Mouse (Mus musculus) heart, embryonic 14.5 days (tissue): ENCODE data around the gene Plin4. TPM values are rescaled to one million over a fixed set of nuclear protein-coding genes. Genes with fewer than 3 reads are reported as not detected.
"Not testable (repeated sequence)": the region's sequence is repeated elsewhere in the genome, so short reads cannot be mapped to it uniquely, and the experiment has no call there.

ENCODE experiments used
- ATAC-seq: fragments of 200-750 bp; cut with Nextera tagmentation; 2 replicates; pipeline ENCODE4 v1.8.0; 2017; ENCODE audit warnings: low read depth, moderate TSS enrichment; ENCODE audit not compliant: insufficient number of reproducible peaks, insufficient read depth, low FRiP score
- H3K27ac ChIP-seq, 2 experiments: fragments of 200-500 bp in 1 of 2; fragments of 300-500 bp in 1 of 2; sonication (generic) in 1 of 2; replicated peaks in 1 of 2; 2 replicates each; pipeline ENCODE4 v1.5.1; 2012 to 2014; ENCODE audit warnings: low read depth in 2 of 2, low read length in 2 of 2, control low read depth in 1 of 2, mild to moderate bottlenecking in 1 of 2, mixed read lengths in 1 of 2; ENCODE audit not compliant: control insufficient read depth in 1 of 2, insufficient read depth in 1 of 2
- H3K27me3 ChIP-seq: fragments of 300-500 bp; sonication (generic); 2 replicates; pipeline ENCODE4 v1.6.1; 2014; ENCODE audit warnings: mild to moderate bottlenecking, low read length, control low read depth; ENCODE audit not compliant: control insufficient read depth, insufficient read depth
- H3K36me3 ChIP-seq: fragments of 300-500 bp; sonication (generic); 2 replicates; pipeline ENCODE4 v1.6.1; 2014; ENCODE audit warnings: mild to moderate bottlenecking, control low read depth, low read length, mixed read lengths; ENCODE audit not compliant: control insufficient read depth, insufficient read depth
- H3K4me1 ChIP-seq, 2 experiments: fragments of 200-500 bp in 1 of 2; fragments of 300-500 bp in 1 of 2; sonication (generic) in 1 of 2; 2 replicates each; pipeline ENCODE4 v1.6.1; 2012 to 2014; ENCODE audit warnings: low read length in 2 of 2, control low read depth in 1 of 2, mixed read lengths in 1 of 2; ENCODE audit not compliant: control insufficient read depth in 2 of 2, insufficient read depth in 2 of 2
- H3K4me2 ChIP-seq: fragments of 300-500 bp; sonication (generic); 2 replicates; pipeline ENCODE4 v1.6.1; 2014; ENCODE audit warnings: mild to moderate bottlenecking, low read length
- H3K4me3 ChIP-seq, 2 experiments: fragments of 200-500 bp in 1 of 2; fragments of 300-500 bp in 1 of 2; sonication (generic) in 1 of 2; 2 replicates each; pipeline ENCODE4 v1.5.1; 2012 to 2014; ENCODE audit warnings: low read length in 2 of 2, mild to moderate bottlenecking in 2 of 2, control low read depth in 1 of 2, low read depth in 1 of 2, moderate library complexity in 1 of 2; ENCODE audit not compliant: control insufficient read depth in 1 of 2, insufficient read depth in 1 of 2
- H3K9ac ChIP-seq: fragments of 300-500 bp; sonication (generic); 2 replicates; pipeline ENCODE4 v1.6.1; 2014; ENCODE audit warnings: mild to moderate bottlenecking, low read length
- H3K9me3 ChIP-seq: fragments of 300-500 bp; sonication (generic); 2 replicates; pipeline ENCODE4 v1.6.1; 2016; ENCODE audit warnings: low read length, control low read depth; ENCODE audit not compliant: control insufficient read depth
- WGBS: fragments of 180-500 bp; shearing (Covaris S2); extraction: QIAGEN DNeasy Blood & Tissue Kit; methylation state at CpG from one replicate; pipeline ENCODE4 v1.1.7; 2014; 5-methylcytosine and 5-hydroxymethylcytosine counted together
- polyA plus RNA-seq: library from polyadenylated mRNA; unstranded; fragments of >200 nt; fragmentation: Nextera tagmentation; extraction: Ambion mirVana; gene quantifications from 2 replicates; pipeline ENCODE4 v1.2.1, GENCODE M21; 2014

The Plin4 gene
- polyA plus RNA-seq, 1 experiment from 2014 or later = 0.19 TPM

DNA sequence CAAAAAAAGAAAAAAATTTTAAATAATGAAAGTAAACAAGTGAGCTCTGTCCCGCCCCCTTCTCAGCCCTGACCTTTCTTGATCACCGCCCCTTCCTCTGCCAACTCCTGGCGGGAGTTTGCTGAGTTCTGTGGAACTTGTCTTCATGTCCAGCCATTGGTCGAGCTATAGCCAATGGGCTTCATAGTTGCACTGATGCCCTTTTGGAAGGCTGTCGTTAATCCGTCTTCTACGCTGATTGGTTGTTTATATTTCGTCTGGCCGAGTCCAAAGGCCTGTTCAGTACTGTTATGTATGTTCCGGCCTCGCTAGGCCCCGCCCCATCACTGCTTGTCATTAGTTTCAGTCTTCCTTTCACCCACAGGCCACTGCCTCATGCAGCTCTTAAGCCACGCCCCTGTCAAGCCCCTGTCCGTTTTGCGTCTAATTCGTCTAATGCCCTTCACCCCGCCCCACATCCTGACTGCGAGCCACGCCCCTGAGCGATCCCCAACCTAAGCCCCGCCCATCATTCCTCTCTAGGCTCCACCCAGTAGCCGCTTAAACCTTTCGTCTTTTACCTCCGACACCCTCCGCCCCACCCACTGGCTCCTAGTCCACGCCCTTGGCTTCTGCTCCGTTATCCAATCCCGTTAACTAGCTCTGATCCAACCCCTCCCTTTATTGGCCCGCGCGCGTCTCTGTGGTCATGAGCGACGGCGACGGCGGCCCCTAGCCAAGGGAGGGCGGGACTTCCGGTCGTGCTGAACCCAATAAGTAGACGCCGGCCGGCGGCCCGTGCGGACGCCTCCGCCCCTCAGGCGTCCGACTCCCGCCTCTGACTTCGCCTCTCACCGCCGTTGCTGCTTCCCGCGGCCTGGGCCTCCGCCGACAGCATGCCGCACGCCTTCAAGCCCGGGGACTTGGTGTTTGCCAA is 30.5 kb downstream of the Plin4 start, which contains the start of gene Hdgfl2:
Gene Hdgfl2, plus strand, starts transcription at position 755 of the 916 bp plus-strand sequence.
- Histone ChIP-seq H3K4me3 (peak within 1 kb of the TSS; percentile 87 to 97), H3K36me3 (peaks cover 21% of the 10 kb centered on the region), H3K9ac (peak within 1 kb of the TSS; percentile 88), H3K4me2 (peak within 1 kb of the TSS; percentile 96), H3K9me3 (no peaks in the 10 kb centered on the region), H3K27ac (peak within 1 kb of the TSS; percentile 61 to 71), H3K27me3 (no peaks in the 10 kb centered on the region), H3K4me1 (peaks cover 20 to 27% of the 10 kb centered on the region in 2 experiments)
- under 1% methylated on average over 61 of the region's 61 CpGs for WGBS
- peak; percentile 93 for ATAC-seq

DNA sequence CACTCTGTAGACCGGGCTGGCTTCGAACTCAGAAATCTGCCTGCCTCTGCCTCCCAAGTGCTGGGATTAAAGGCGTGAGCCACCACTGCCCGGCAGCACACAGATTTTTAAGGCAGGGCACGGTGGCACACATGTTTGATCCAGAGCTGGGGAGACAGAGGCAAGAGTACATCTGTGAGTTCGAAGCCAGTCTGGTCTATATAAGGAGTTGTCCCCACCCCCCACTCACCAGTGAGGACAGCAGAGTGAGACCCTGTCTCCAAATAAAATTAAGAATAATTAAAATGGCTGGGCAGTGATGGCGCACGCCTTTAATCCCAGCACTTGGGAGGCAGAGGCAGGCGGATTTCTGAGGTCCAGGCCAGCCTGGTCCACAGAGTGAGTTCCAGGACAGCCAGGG is 31.2 kb downstream of the Plin4 start:
- H3K27me3 ChIP-seq, H3K9me3 ChIP-seq, ATAC-seq, H3K9ac ChIP-seq: not testable (repeated sequence)
- H3K4me2 ChIP-seq = peak overlapping the region; percentile 63
- peak overlapping the region; percentile 55 to 66 for H3K27ac ChIP-seq
- 63% methylated on average over 9 of the region's 9 CpGs for WGBS
- peaks cover 23 to 31% of the 10 kb centered on the region in 2 experiments for H3K4me1 ChIP-seq
- peak overlapping the region; percentile 14 to 15; a peak in 2 of 4 replicates for H3K4me3 ChIP-seq
- peaks cover 16% of the 10 kb centered on the region for H3K36me3 ChIP-seq

DNA sequence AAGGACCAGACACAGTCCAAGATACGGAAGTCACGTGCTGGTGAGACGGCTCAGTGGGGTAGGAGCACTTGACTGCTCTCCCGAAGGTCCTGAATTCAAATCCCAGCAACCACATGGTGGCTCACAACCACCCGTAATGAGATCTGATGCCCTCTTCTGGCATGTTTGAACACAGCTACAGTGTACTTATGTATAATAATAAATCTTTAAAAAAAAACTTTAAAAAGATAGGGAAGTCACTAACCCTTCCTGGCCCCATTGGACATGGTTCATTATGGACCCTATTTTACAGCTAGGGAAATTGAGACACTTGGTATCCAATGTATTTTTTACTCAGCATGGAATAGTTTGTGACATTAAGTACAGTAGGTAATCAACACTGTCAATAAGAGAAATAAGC is 32.1 kb downstream of the Plin4 start:
- Histone ChIP-seq H3K9me3 (no peaks in the 10 kb centered on the region), H3K9ac (no peak overlapping the region), H3K4me3 (no peak overlapping the region), H3K27ac (no peak overlapping the region), H3K4me2 (no peak overlapping the region), H3K27me3 (no peaks in the 10 kb centered on the region), H3K36me3 (peaks cover 17% of the 10 kb centered on the region), H3K4me1 (peaks cover 23 to 31% of the 10 kb centered on the region in 2 experiments)
- WGBS = 81% methylated on average over 5 of the region's 5 CpGs
- ATAC-seq = no peak

DNA sequence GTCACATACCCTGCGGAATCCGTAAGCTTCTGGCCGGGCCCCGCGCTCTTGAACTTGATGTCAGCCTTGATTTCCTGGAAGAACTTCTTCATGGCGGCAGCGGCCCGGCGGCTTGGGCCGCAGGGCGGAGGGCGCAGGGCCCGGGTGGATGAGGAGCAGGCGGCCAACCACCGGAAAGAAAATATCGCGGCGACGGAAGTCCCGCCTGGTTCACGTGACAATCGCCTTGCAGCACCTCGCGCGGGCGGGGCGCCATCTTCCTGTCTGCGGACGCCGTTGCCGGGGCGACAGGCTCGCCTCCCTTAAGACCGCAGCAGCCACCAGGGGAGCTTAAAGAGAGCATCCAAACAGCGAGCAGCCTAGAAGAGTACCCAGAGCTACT is 34.8 kb downstream of the Plin4 start, which contains the start of gene Ubxn6:
Gene Ubxn6, minus strand, starts transcription at position 202 of the 382 bp plus-strand sequence.
- H3K9me3 ChIP-seq = no peaks in the 10 kb centered on the region

DNA sequence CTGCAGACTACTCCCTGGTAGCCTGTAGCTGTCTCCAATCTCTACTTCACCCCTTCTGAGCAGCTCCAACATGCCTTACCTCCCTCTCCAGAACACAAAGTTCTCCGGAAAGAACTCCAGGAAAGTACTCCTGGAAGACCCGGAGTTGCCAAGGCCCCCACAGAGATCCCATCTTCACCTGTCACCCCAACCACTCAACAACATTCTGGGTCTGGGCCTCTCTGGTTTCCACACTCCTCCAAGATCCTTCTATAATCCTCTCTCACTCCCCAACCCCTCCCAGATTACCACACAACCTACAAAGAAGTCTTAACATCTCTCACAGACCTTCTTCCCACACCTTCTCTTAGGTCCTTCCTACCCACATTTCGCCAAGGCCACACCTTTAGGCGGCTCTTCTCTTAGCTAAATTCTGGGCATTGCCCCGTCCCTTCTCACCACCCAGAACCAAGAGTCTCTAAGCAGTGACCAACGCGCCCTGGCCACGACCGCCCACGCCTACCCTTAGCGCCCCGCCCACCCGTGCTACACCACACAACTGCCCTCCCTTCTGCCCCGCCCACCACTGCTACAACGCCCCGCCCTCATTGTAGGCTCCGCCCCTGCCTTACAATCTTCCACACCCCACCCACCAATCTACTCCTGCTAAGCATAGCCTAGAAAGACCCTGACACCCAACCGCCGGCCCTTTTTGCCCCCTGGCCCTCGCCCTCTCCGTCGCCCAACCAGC is 35.3 kb downstream of the Plin4 start:
- WGBS = 6% methylated on average over 22 of the region's 22 CpGs
- Histone ChIP-seq H3K27ac (peak overlapping the region; percentile 94 to 95), H3K27me3 (no peaks in the 10 kb centered on the region), H3K36me3 (peaks cover 39% of the 10 kb centered on the region), H3K4me2 (peak overlapping the region; percentile 73), H3K4me3 (peak overlapping the region; percentile 80 to 88), H3K4me1 (peaks cover 10 to 11% of the 10 kb centered on the region in 2 experiments), H3K9me3 (no peaks in the 10 kb centered on the region), H3K9ac (peak overlapping the region; percentile 81)
- ATAC-seq = peak; percentile 23; the same call in 1 of the 2 replicates

More for the DNA sequence above, 34.8 kb downstream of the Plin4 start, which contains the start of gene Ubxn6:
- Histone ChIP-seq H3K9ac (peak within 1 kb of the TSS; percentile 81), H3K4me2 (peak within 1 kb of the TSS; percentile 73), H3K4me3 (peak within 1 kb of the TSS; percentile 80 to 88), H3K27me3 (no peaks in the 10 kb centered on the region), H3K36me3 (peaks cover 34% of the 10 kb centered on the region), H3K4me1 (peaks cover 10 to 11% of the 10 kb centered on the region in 2 experiments), H3K27ac (peak within 1 kb of the TSS; percentile 94 to 95)
- ATAC-seq = peak; percentile 20; the same call in 1 of the 2 replicates
- under 1% methylated on average over 35 of the region's 35 CpGs for WGBS

DNA sequence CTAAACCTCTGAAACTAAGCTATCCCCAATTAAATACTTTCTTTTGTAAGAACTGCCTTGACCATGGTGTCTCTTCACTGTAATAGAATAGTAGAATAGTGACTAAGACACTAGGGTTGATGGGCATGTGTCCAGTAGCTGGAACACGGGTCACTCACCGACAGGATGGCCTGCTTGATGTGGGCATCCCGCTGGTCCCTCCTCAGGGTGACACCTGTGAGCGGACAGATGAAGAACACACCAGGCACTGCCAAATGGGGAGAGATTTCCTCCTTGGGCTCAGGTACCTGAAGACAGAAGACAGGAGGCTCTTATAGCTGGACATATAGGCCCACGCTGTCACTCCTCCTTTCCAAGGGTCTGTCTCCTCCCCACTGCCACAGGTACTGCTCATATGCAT is 37.4 kb downstream of the Plin4 start:
- Histone ChIP-seq H3K27ac (no peak overlapping the region), H3K4me1 (peaks cover 8 to 10% of the 10 kb centered on the region in 2 experiments), H3K9me3 (no peaks in the 10 kb centered on the region), H3K4me3 (no peak overlapping the region), H3K9ac (no peak overlapping the region), H3K36me3 (peaks cover 59% of the 10 kb centered on the region), H3K27me3 (no peaks in the 10 kb centered on the region), H3K4me2 (no peak overlapping the region)
- 85% methylated on average over 5 of the region's 5 CpGs for WGBS
- ATAC-seq = no peak

DNA sequence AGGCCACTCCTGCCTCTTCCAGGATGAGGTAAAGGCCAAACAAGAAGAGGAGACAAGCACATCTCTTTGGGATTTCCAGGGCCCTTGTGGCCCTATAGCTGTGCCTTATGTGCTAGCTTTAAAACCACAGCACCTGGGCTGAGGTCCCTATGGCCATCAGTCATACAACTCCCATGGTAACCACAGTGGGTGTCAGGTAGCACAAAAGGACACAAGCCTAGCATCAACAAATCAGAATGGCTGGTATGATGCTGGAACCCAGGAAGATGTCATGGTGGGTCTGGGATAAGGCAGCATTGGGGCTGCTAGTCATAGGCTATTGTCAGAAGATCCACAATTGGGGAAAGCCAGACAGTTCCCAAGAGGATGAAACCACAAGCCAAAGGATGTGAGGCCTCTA is 38.5 kb downstream of the Plin4 start:
- Histone ChIP-seq H3K36me3 (peaks cover 71% of the 10 kb centered on the region), H3K27ac (no peak overlapping the region), H3K4me3 (no peak overlapping the region), H3K27me3 (no peaks in the 10 kb centered on the region), H3K9ac (no peak overlapping the region), H3K9me3 (no peaks in the 10 kb centered on the region), H3K4me1 (peaks cover 8 to 10% of the 10 kb centered on the region in 2 experiments), H3K4me2 (no peak overlapping the region)
- no peak for ATAC-seq
